Mouse (Mus musculus) adipocyte (in vitro differentiated cells): ENCODE results near the gene Ror1.

Source experiments
- DNase-seq: peaks from one replicate; pipeline ENCODE4 v3.0.0-alpha.2; 2016; ENCODE audit warnings: low spot score

Gene Ror1

DNA sequence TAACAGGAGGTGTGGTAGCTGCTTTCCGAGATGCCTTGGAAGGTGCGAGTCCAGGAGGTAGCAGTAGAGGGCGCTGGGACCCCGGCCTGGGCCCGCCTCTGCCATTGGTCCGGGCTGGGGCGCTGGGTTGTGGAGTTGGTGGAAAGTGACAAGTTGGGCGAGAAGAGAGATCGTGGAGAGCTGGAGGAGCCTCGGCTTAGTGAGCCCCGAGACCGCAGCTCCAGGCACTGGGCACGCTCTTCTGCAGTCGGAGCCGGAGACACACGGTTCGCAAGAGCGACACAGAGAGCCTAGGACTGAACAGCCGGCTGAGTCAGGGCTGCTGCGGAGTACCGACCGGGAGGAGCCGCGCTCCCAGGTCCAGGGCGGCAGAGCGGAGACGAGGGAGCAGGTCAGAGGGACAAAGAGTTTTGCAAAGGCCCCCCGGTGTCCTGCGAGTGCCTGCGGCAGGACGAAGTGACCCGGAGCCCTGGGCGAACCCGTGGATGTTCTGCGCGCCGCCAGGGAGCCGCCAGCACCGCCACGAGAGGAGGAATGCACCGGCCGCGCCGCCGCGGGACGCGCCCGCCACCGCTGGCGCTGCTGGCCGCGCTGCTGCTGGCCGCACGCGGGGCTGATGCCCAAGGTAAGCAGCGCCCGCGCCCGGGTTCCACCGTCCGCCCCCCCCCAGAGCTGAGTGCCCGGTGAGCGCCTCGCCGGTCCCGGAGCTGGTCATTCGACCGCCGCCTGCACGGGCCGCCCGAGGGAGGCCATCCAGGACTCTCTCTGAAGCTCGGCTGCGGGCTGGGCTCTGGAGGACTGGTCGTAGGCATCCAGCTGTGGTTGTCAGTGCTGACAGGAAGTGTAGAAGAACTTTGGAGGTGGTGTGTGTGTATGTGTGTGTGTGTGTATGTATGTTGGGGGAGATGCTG, at the start of gene Ror1:
Ror1 (plus strand) TSS at position 107 of the 911 bp plus-strand sequence.
- peak; percentile 80 for DNase-seq

DNA sequence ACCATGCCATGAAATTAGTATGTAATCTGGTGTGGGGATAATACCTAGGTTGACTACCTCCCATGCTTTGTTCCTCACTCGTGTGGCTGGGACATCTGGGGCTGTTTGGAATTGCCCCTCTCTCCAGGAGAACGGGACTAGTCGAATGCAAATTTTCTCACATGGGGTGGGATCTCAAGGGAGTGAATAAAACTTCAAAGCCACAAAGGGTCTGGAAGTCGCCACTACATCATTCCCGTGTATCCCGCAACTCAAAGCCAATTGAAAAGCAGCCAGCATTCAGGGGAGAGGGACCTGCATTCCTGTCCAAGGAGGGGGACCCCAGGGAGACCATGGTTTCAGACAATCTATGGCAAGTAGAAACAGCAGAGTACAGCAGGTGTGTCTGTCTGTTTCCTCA, 48.5 kb upstream of the Ror1 start:
- DNase-seq, result no peak

DNA sequence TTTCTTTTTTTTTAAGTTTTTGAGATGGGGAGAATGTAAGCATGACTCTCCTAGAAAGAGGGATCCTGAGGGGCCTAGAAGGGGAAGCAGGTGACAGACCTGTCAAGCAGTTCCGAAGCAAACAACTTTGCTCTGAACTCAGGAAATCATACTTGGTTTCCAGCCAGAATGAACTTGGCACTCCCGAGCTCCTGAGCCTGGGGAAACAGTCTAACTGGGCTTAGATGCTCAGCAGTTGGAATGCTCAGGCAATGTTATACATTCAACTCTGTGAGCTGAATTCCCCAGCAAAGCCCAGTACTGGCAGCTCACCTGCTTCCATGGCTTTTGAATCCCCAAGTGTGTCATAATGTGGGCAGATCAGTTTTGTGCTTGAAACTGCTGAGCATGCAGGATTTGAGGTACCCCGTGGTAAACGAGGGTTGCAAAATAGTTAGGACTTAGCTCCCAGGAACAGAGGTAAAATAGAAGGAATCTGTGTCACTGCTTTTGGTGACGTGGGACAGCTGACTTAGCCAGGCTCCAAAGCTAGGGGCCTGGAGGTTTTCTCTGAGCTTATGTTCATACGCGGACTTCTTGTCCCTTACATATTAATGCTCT, 47.1 kb upstream of the Ror1 start:
- DNase-seq, result no peak

DNA sequence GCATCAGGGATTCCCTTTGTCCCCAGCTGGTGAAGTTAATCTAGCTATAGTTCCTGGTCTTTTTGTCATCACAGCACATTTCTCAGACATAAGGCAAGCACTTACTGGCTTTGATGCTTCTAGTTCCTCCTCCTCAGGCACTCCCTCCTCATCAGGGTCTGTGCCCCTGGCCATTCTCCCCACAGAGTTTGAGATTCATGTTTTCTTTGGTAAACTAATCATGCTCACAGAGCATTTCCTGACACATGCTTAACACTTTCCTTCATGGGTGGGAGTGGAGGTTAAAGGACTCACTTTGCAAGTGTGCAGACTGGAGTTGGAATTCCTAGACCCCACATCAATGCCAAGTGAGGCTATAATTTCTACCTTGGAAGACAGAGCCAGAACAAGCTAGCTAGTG, 43.8 kb upstream of the Ror1 start:
- no peak for DNase-seq

DNA sequence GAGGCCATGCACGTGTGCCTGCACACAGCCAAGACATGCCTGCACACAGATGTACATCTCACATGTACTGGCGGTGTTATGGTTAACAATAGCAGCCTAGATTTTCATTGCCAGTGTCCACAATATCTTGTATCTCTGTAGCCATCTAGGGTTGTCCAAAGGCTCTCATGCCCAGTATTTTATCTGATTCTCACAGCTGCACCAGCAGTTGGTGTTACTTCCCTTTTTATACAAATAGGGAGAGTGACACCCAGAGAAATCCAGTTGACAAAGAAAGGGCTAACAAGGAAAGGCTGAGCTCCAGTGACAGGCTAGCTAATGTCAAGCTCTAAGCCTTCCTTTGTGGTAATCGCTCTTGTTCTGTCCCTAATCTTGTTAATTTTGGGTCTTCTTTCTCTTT, 43.3 kb upstream of the Ror1 start:
- no peak for DNase-seq

DNA sequence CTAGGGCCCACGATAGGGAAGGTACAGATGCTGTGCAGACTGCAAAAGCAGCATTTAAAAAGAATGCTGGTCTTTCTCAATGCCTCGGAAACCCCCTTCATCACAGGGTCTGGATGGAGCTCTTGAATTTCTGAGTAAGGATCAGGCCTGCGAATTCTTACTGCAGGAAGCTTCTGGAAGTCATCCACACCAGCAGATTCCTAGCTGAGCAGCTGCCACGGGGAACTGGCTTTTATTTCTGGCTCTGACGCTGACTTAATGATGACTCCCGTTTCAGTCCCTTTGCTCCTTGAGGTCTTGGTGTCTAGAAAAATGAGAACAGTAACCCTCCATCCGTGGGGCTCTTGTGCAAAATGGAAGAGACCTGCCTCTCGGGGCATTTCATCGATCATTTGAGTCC, 39.5 kb upstream of the Ror1 start:
- no peak for DNase-seq

DNA sequence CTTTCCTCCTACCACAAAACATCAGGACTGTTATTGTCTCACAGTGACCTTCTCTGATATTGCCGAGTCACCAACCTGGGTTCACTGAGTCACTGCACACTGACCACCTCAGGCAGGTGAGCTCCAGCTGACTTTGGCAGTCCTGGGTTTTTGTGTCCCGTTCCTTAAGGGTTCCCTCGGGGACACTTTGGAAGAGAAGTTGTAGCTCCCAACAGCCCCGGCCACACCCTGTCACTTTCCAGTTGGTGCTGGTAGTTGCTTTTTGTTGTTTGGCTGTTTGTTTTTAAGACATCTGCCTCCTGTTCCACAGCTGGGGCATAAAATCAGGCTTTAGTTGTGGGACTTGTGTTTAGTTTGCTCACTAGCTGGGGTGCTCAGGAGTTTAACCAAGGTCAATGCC, 39.1 kb upstream of the Ror1 start:
- DNase-seq, result no peak

DNA sequence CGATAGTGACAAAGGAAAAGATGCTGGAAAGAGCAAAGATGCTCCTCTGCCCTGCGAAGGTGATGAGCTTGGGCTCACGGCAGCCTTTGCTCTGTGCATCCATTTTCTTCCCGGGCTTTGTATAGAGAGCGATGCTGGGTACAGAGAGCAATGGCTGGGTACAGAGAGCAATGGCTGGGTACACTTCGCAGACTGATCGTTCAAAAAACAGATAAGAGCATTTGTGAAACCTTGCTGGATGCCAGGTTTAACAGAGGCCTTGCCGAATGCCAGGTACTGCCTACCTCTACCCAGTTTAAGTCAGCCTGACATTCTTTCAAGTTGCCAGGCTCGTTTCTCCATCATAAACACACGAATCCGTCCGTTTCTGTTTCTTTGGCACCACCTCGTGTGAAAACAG, 38.2 kb upstream of the Ror1 start:
- DNase-seq, result no peak

DNA sequence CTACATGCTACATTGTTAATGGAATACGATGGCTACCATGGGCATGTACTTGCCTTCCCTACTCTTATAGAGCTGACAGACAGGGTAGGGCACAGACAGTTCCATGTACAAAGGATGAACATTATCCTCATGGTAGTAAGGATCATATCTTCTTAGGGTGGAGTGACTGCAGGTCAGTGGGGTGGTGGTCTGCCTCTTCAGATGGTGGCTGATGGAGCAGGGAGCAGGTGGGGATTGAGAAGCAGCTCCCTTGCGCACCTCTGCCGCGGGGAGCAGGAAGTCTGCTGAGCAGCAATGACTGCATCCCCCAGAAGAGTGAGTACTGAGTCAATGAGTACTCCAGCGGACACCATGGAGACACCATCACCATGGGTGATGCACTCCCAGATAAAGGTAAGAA, 37.0 kb upstream of the Ror1 start:
- DNase-seq, result no peak

DNA sequence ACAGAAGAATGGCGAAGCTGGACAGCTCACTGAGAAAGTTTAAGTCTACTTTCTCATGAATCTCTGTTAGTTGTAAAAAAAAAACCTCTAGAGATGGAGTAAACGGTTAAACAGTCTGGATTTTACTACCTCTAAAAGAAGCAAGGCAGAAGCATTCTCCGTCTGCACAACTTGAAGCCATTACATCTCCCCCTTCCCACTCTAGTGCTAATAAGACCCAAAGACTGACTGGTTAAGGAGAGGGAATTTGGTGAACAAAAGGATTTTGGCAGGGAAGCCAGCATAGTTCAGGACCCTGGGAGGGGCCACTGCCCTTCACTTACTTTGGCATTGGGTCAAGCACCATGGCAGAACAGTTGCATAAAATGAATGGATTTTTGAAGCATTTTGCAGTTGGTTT, 35.8 kb upstream of the Ror1 start:
- DNase-seq, result peak; percentile 12

DNA sequence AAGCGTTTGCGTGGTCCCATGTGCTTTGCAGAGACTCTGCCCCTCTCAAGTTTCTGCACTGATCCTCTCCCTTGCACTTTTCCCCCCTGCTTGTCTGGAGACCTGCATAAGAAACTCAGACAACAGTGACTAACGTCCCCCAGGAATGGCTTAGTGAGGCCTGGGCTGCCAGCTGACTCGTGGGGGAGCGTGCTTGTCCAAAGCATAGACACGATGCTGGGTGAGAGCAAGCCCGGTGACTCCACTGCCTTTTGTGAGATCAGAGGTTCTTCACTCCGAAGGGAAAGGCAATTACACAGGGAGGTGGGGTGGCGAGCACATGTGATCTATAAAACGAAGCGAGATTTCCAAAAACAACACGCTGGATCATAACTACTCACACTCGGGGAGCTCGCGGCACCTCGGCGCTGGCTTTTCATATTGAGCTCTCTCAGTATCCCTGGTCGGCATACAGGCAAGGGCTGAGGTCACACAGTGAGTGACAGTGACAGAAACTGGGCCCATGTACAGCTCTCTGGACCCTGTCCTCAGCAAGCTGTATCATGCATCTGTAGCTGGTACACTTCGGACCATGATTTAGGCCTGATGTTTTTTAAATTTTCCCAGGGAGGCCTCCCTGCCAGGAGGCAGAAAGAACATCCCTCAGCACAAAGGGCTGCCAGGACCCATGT, 34.1 kb upstream of the Ror1 start:
- DNase-seq, result no peak

DNA sequence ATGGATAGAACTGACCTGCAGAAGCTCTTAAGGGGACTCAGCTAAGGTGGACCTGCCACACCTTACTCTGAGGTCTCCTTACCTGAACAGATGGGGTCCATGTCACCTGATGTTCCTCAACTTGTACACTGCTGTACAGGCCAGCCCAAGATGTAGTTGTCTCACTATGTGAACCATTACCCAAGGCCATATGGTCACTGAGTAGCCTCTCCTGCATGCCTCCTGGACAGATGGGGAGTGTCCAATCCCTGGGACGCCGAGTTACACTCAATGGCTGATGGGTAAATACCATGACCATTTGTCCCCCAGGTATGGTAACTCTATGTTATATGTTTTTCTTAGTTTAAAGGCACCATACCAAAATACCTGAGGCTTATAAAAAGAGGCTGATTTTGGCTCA, 29.9 kb upstream of the Ror1 start:
- DNase-seq, result no peak

DNA sequence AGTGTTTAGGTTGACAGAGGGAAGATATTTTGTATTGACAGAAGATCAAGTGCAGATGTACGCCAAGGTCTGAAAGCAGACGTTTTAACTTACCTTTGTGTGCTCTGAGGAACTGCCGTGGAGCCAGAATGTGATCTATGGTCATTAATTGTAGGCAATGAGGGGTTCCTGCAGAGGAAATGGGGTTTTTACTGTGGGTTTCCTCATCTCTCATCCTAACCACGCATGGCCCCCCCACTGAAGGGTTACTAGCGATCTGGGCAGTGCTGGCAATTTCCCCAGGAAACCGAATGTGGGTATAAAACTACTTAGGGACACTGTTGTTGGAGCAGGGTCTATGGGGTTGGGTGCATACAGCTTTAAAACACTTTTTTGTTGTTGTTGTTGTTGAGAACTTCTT, 25.5 kb upstream of the Ror1 start:
- no peak for DNase-seq

DNA sequence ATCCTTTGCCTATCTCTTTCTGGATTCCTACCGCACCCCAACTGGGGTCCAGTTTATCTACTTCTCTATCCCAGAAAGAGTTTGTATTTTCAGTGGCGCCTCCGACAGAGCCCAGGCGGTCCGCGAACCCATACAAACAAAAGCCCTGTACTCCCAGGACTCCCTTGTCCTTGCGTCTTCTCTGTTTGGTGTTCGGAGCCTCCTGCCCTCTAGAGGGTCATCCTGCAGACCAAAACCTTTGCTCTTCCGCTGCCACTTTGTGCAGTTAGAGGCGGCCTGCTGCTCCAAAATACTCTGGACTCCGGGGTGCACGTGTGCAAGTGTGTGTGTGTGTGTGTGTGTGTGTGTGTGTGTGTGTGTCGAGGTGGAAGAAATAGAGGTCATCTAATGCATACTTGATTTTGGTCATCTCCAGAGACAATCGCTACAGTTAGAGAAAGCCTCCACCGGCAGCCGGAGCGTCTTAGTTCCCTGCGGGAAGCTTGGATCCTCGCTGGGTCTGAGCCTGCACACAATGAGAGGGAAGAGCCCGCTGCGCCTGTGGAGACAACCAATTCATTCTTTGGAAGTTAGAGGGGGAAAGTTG, 1.1 kb downstream of the Ror1 start:
- peak; percentile 4 for DNase-seq

DNA sequence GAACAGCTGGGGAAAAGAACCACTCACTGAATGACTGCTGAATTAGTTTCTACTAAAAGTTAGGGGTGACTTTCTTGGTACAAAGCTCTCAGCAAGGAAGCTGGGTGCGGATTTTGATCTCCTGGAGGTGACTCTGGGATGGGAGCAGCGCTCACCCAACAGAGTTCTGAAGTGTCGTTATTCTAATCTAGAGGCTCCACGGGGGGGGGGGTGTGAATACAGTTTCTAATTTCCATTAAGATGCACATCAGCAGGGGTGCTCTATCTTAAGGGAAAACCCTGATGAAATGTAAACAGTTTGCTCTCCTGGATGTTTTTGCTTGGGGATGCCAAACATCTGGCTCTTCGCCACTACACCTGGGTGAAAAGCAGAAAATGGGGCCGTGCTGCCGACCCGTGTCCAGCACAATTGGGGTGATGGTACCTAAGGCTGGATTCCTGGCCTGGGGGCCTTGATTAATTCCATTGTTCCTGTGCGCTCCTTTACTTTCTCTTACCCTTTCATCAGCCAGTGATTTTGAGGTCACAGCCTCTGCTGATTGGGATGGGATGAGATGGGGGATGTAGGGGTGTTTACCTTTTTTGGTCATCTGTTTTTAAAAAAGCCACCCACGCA, 1.9 kb downstream of the Ror1 start:
- DNase-seq, result no peak

DNA sequence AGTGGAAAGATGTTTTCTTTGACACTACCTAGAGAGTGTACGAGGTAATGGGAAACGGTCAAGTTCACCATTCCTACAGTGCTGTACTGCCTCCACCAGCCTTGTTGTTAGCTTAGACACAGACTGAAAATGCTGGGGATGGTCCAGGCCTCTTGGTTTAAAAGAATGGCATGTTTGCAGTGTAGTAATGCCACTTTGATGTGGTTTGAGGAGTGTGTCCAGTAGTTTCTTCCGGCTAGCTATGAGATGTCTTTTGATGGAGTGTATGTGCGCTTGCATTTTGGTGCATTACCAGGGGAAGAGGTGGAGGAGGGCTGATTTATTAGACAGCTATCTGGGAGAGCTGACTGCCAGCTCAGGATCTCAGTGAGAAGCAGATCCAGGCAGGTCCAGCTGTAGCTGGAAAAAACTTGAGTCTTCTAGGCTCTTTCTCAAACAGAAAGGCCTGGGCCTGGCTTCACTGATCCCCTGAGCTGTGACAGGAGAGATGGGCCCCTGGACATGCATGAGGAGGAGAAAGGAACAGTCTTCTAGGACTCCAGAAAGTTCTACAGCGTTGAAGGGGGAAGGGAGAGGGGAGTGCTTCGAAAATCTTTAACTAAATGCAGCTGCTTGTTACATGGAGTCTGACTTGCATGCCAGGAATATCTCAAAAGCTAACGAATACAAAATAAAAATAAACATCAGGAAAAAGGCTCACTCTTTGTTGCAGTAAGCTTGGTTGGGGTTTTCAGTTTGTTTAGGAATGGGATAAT, 5.7 kb downstream of the Ror1 start:
- no peak for DNase-seq

DNA sequence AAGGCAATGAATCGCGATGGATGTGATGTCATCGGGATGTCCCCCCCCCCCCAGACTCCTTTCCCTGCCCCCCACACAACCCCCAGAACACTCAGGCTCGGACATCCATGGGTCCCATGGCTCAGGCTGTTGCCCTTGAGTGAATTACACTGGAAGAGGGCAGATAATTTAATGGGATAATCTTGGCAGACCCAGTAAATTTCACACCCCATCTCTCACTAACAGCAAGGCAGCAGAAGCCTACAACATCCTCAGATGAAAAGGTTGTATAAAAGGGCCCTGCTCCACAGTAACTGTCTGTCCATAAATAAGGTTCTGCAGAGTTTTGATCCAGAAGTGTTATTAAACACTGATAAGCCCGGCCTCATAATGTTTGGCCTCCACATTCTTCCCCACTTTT, 6.3 kb downstream of the Ror1 start:
- no peak for DNase-seq

DNA sequence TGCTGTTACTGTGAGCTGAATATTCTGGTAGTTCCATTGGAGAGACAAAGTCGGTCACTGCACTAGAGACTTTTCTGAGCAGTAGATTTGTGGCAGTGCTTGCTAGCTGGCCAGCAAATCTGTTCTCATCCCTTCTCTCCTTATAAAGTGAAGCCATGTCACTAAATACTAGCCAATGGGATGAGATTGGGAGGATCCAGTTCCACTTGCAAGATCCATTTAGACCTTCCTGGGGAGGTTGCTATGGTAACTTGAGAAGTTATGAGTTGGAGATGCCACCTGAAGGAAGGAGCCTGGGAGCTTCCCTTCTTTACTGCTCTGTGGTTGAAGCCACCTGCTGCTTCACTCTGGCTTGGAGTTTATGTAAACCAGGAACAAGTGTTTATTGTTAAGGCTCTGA, 8.7 kb downstream of the Ror1 start:
- no peak for DNase-seq

DNA sequence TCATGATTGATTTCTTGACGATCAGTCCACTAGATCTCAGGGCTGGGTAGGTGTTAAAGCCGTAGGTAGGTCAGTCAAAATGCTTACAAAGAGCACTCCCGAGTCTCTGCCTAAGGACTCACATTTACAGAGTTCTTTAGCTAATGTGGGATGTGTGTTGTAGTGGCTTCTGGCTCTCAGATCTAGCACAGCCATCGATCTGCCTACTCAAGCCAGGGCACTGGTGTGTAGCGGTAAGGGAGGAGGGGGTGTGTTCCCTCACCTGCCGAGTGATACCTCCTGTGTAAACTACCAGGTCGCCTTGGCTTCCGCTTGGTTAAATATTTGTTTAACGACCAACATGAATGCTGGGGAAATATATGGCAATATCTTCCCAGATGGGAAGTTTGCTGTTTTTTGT, 12.0 kb downstream of the Ror1 start:
- DNase-seq, result no peak

DNA sequence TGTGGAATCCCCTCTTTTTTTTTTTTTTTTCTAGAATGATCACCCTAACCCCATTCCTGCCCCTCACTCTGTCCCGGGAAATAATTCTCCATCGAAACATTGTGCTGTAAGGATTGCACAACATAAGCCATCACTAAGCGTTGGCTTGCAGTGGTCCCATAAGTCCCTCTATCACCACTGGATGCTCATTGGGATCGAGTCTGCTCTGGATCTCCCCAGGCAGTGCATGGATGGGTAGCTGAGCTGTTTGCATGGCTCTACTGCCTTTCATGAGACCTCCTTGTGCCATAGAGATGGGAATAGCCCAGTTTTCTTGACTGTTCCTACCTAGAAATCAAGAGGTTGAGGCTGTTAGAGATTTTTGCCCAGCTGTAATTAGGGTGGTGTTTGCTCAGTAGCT, 13.0 kb downstream of the Ror1 start:
- no peak for DNase-seq

DNA sequence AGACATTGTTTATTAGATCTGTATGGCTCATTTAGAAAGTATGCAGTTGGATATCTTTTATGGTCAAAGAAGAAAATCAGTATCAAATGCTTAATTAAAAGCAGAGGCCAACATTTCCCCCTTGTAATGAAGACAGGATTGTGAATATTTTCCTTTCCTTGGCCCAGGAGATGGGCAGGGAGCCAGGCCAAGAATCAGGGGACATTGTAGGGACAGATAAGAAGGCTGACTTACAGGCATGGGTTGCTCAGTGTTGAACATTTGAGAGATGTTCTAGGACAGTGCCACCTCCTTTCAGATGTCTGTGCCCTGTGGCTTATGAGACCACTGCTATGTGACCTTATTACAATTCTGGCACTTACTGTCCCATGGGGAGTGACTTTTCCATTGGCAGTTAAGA, 18.6 kb downstream of the Ror1 start:
- no peak for DNase-seq

DNA sequence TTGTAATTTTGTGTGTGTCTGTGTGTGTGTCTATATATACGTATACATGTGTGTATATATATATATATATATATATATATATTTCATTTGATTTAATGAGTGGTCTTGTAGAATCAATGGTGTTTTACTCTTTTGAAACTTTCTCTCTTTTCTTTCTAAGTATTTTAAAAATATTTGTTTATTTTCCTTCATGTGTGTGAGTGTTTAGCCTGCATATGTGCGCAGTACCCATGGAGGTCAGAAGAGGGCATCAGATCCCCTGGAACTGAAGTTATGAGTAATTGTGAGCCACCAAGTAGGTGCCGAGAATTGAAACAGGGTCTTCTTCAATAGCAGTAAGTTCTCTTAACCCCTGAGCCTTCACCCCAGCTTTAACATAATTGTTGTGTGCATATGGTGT, 20.8 kb downstream of the Ror1 start:
- DNase-seq, result no peak
